Mouse (Mus musculus): ENCODE results near the gene Neurog2.
A peak's percentile ranks its signal among the peaks of the same experiment; 100 is the strongest.

Neurog2 gene

DNA sequence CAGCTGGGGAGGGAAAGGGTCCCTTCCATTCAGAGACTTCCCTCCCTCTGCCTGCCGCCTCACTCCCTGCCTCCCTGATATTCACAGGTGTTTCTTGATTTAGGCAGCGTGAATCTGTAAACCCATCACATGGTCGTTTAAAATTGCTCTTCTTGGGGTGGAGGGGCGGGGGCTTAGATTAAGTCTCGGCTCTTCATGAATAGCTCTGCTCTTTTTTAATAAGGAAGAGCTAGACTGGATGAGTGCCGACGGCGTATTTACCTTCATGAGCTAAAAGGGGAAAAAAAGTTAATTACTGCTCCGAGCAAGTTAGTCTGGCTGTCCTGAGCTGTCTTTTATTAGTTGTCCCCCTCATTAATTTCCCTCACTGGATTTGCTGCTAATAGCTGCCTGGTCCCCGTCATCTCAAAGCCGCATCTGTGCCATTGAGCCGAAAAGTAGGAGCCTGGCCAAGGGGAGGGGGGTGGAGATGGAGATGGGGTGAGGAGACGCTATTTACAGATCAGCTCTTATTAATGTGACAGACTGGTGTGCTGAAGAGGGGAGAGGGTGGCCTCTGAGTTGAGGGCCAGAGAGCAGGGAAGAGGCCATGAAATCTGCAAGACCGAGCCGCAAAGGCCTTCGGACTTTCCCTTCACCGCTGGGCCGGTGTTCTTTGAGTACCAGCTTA lies 13.4 kb downstream of the Neurog2 start:
- no peak for DNase-seq (ENCODE audit: low read depth, low spot score)

DNA sequence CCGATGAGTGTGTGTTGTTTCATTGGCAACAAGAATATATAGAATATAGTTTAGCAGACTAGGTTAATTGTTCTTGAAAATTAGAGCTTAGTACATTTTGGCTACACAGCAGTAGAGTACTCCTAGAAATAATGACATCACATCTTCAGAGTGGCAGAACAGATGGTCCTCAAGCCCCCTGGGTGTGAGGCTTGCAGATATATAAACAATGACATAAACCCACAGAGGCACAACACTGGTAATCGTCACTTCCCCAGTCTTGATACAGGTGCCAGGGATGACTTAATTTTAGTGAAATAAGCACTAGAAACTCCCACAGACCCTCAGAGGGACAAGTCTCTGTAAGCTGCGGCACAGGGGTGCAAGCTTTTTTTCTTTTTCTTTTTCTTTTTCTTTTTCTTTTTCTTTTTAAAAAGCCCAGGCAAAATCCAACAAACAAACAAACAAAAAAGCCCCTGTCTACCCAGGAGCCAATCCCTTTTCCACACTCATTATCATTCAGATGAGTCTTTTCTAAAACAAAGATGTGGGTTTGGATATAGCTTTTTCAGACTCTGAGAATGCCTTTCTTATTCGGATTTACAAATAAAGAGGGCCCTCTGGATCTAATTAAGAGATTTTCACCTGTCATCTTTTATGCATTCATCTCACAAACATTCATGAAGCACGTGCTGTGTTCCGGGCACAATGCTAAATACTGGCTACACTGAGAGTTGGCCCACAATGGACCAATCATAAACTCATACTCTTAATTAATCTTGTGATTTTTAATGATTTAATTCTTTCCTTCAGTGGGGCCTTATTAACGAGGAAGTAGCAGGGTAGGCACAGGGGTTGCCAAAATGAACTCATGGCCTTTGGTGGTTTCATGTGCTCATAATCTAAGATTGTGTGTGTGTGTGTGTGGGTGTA lies 19.1 kb downstream of the Neurog2 start:
- DNase-seq (ENCODE audit: low read depth, low spot score), result peak; percentile 10

DNA sequence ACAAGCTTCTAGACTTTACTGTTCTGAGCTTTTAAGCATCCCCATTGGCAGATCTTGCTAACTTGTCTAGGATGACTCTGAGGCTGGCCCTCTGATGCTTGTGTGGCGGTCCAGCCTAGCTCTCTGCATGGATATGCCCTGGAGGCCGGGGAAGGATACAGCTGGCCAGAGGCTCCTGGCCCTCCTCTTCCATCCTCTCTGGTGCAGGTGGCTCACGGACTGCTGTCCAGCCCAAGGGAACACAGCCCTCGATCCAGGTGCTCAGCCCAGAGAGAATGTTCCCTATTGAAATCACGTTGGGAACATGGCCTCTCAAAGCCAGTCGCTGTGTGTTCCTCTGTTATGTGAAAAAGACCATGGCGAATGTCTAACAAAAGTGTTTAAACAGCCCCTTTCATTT lies 27.8 kb downstream of the Neurog2 start:
- no peak for DNase-seq (ENCODE audit: low read depth, low spot score)

GRCm38 (mm10) chr3:127661646-127662531 lies 29.0 kb downstream of the Neurog2 start:
- DNase-seq (ENCODE audit: low read depth, low spot score), result no peak

GRCm38 (mm10) chr3:127679703-127680102 lies 46.8 kb downstream of the Neurog2 start:
- no peak for DNase-seq (ENCODE audit: low read depth, low spot score)

Measured in skeletal muscle tissue, adult 2 months (tissue).